Mouse (Mus musculus): ENCODE measurements around the gene Lpin1.

GRCm38 (mm10) chr12:16620230-16620629 lies 9.5 kb upstream of the Lpin1 start:
- TF ChIP-seq POLR2A (IDR thresholded peaks at IDR 0.05; ENCODE audit: extremely low read depth, insufficient read depth, low read length), result no peak
- no peak for TF ChIP-seq CTCF (IDR thresholded peaks at IDR 0.05; ENCODE audit: low read depth, low read length)

Measured in liver, adult 2 months (tissue).